Mouse (Mus musculus) E14TG2a.4 (cell line): Measurements from ENCODE around the gene Clstn1.

ENCODE experiments used
- H3K27me3 ChIP-seq: 2 replicates; pipeline ENCODE4 v1.6.1; 2014; ENCODE audit warnings: low read length, control low read depth; ENCODE audit not compliant: insufficient read depth
- H3K36me3 ChIP-seq: 2 replicates; pipeline ENCODE4 v1.6.1; 2014; ENCODE audit warnings: low read length, control low read depth; ENCODE audit not compliant: insufficient read depth
- H3K4me1 ChIP-seq: replicated peaks from 2 replicates; pipeline ENCODE4 v1.6.1; 2014; ENCODE audit warnings: low read depth, low read length, control low read depth
- H3K4me3 ChIP-seq: replicated peaks from 2 replicates; pipeline ENCODE4 v1.5.1; 2014; ENCODE audit warnings: mild to moderate bottlenecking, low read length
- H3K9me3 ChIP-seq: 2 replicates; pipeline ENCODE4 v1.6.1; 2014; ENCODE audit warnings: low read length, control low read depth
- CTCF ChIP-seq: conservative IDR thresholded peaks from 2 replicates; pipeline ENCODE4 v1.5.1; 2014; ENCODE audit warnings: low read length
- NANOG ChIP-seq: IDR thresholded peaks from 2 replicates; pipeline ENCODE4 v1.6.1; 2014; ENCODE audit warnings: borderline replicate concordance, low read length, mixed read lengths
- POU5F1 ChIP-seq: IDR thresholded peaks from 2 replicates; pipeline ENCODE4 v1.6.1; 2014; ENCODE audit warnings: low read length, borderline replicate concordance

The Clstn1 gene

DNA sequence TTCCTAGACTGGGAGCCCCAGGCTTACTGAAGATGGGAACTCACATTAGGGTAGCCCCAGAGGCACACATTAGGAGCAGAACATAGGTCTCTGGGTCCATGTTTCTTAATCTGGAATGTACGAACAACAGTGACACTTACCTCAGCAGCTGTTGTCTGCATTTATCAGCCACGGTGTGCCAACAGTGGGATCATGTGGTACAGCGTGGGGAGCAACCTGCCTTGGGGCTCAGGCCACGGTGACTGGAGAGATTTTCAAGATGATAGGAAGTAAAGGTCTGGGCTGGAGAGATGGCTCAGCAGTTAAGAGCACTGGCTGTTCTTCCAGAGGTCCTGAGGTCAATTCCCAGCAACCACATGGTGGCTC, 15.8 kb upstream of the Clstn1 start:
- no peaks in the 10 kb centered on the region for H3K9me3 ChIP-seq
- H3K27me3 ChIP-seq, result peaks cover 40% of the 10 kb centered on the region
- no peak overlapping the region for H3K4me3 ChIP-seq
- peaks cover 56% of the 10 kb centered on the region for H3K4me1 ChIP-seq
- no peak for TF ChIP-seq CTCF
- TF ChIP-seq POU5F1, result no peak
- no peak for TF ChIP-seq NANOG
- peaks cover 5% of the 10 kb centered on the region; the same call in 1 of the 2 replicates for H3K36me3 ChIP-seq

- H3K36me3 ChIP-seq, result no peaks in the 10 kb centered on the region
- no peak overlapping the region for H3K4me3 ChIP-seq
- no peaks in the 10 kb centered on the region for H3K9me3 ChIP-seq
- TF ChIP-seq CTCF (no peak), POU5F1 (no peak), NANOG (no peak)
- peaks cover 46% of the 10 kb centered on the region for H3K27me3 ChIP-seq
- H3K4me1 ChIP-seq, result peaks cover 50% of the 10 kb centered on the region
Observed at GRCm38 (mm10) chr4:149571209-149571608, 15.1 kb upstream of the Clstn1 start.

DNA sequence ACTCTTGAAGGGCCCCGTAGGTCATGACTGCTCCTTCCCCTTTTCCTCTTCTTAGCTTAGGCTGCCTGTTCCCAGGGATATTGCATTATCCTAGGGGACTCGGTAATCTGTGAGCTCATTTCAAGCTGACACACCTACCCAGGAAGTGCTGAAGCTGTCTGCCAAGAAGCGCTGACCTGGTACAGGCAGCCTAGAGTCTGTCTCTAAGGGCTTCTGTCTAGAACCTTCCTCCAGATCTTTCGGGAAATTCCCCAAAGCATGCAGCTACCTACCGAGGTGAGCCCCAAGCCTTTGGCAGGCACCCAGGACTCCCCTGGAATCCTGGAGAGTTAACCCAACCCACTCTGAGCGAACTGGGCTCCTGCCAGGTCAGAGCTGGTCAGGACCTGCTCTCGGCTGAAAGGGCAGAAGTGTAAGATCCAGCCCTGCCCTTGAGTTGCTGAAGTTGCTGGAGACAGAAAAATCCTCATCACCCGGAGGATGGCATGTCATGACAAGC, 14.6 kb upstream of the Clstn1 start:
- Histone ChIP-seq H3K4me1 (peaks cover 50% of the 10 kb centered on the region), H3K4me3 (no peak overlapping the region), H3K9me3 (no peaks in the 10 kb centered on the region), H3K27me3 (peaks cover 51% of the 10 kb centered on the region), H3K36me3 (no peaks in the 10 kb centered on the region)
- TF ChIP-seq NANOG (no peak), POU5F1 (no peak), CTCF (no peak)

DNA sequence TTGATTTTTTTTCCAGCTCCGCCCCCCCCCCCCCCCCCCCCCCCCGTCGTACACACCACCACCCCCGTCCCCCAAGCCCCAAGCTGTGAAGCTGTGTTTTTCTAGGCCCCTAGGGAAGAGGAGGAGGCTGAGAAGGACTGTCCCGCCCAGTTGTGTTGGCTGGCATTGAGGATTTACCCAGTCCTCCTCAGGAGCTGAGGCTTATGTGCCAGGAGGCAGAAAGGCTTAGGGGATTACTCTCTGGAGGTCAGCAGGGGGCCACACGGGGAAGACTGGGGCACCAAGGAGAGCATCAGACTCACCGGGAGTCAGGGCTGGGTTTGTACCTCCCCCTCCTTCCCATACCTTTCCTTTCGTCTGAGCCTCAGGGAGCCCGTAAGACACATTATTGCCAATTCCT, 13.8 kb upstream of the Clstn1 start:
- Histone ChIP-seq H3K4me3 (no peak overlapping the region), H3K27me3 (peaks cover 57% of the 10 kb centered on the region), H3K36me3 (no peaks in the 10 kb centered on the region), H3K4me1 (peaks cover 44% of the 10 kb centered on the region), H3K9me3 (no peaks in the 10 kb centered on the region)
- TF ChIP-seq POU5F1 (no peak), CTCF (no peak), NANOG (no peak)

DNA sequence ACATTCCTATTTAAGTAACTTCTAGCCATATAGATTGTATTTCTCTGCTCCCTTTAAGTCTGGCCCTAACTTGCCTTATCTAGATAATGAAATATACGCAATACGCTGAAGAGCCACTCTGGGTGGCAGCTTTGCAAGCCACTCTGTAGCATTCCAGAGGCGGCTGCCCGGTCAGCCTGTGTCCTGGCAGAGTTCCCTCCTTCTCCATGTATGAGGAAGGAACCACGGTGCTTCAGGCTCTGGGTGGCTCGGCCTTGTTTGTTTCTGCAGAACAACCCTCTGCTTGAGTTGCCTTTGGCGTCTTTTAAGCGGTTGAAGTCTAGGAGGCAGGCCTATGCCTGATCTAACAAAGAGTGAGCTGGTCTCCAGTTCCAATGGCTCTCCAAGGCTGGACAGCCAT, 13.4 kb upstream of the Clstn1 start:
- H3K27me3 ChIP-seq, result peaks cover 58% of the 10 kb centered on the region
- peaks cover 40% of the 10 kb centered on the region for H3K4me1 ChIP-seq
- no peak overlapping the region for H3K4me3 ChIP-seq
- TF ChIP-seq POU5F1 (no peak), CTCF (no peak), NANOG (no peak)
- H3K9me3 ChIP-seq, result no peaks in the 10 kb centered on the region
- no peaks in the 10 kb centered on the region for H3K36me3 ChIP-seq

GRCm38 (mm10) chr4:149574391-149574821, 11.9 kb upstream of the Clstn1 start:
- Histone ChIP-seq H3K36me3 (no peaks in the 10 kb centered on the region), H3K27me3 (peaks cover 72% of the 10 kb centered on the region), H3K4me3 (peak overlapping the region; percentile 59), H3K4me1 (peaks cover 30% of the 10 kb centered on the region), H3K9me3 (no peaks in the 10 kb centered on the region)
- no peak for TF ChIP-seq POU5F1

DNA sequence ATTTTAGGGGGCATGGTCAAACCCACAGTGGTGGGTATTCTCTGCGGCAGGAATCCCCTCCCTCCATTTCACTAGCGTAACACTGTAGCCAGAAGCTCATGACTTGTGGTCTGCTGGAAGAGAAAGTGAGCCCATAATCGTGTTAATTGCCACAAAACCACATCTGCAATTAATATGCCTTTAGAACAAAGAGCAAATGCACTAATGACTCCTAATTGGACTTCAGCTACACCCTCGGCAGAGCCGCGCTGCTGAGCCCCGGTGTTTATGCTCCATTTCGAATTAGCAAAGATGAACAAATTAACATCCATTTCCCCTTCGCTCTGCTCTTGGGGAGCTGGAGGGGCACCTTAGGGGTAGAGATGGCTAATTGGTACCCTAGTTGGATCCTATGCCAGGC, 10.2 kb upstream of the Clstn1 start:
- TF ChIP-seq POU5F1 (no peak), CTCF (no peak), NANOG (no peak)
- H3K9me3 ChIP-seq, result no peaks in the 10 kb centered on the region
- peaks cover 62% of the 10 kb centered on the region for H3K27me3 ChIP-seq
- peaks cover 30% of the 10 kb centered on the region for H3K4me1 ChIP-seq
- H3K4me3 ChIP-seq, result no peak overlapping the region
- H3K36me3 ChIP-seq, result no peaks in the 10 kb centered on the region

DNA sequence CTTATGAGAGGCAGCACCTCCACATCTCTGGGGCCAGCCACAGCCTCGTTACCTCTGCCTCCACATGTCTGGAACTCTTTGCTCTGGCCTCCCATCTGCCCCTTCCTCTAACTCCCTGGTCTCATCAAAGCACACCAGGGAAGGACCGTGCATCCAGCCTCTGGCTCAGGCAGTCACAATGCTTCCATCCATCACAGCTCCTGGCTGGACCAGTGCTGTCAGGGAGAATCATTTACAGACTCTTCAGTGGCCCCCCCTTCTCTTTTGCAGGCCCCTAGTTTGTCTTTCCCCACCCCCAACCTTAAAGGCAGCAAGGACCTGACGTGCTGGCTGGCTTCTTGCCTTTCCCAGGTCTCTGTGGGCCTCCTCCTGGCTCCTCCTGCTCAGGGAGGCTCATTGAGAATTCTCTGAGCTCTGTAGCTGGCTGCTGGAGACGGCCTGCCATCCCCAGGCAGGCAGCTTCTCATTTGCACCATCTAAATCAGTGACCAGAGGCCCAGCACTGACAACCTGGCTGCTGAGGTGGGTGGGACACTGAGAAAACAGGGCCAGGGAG, 9.2 kb upstream of the Clstn1 start:
- Histone ChIP-seq H3K4me3 (no peak overlapping the region), H3K4me1 (peaks cover 22% of the 10 kb centered on the region), H3K9me3 (no peaks in the 10 kb centered on the region), H3K27me3 (peaks cover 62% of the 10 kb centered on the region), H3K36me3 (no peaks in the 10 kb centered on the region)
- no peak for TF ChIP-seq CTCF
- TF ChIP-seq NANOG, result no peak
- TF ChIP-seq POU5F1, result no peak

GRCm38 (mm10) chr4:149578085-149578681, 8.1 kb upstream of the Clstn1 start:
- Histone ChIP-seq H3K9me3 (no peaks in the 10 kb centered on the region), H3K36me3 (no peaks in the 10 kb centered on the region), H3K4me1 (peaks cover 12% of the 10 kb centered on the region), H3K27me3 (peaks cover 60% of the 10 kb centered on the region), H3K4me3 (no peak overlapping the region)
- no peak for TF ChIP-seq POU5F1
- TF ChIP-seq NANOG, result no peak
- TF ChIP-seq CTCF, result no peak
